Mouse (Mus musculus) forebrain, embryonic 12.5 days (tissue): ENCODE measurements around the gene Mamdc4. TPM values are rescaled to one million over a fixed set of nuclear protein-coding genes. Genes with fewer than 3 reads are reported as not detected.

Experiments
- ATAC-seq: fragments of 200-750 bp; cut with Nextera tagmentation; 2 replicates; pipeline ENCODE4 v1.8.0; 2017; ENCODE audit warnings: moderate TSS enrichment; ENCODE audit not compliant: low FRiP score
- H3K27ac ChIP-seq: fragments of 300-500 bp; sonication (generic); 2 replicates; pipeline ENCODE4 v1.5.1; 2016; ENCODE audit warnings: mild to moderate bottlenecking
- H3K27me3 ChIP-seq: fragments of 300-500 bp; sonication (generic); 2 replicates; pipeline ENCODE4 v1.6.1; 2016; ENCODE audit warnings: mild to moderate bottlenecking
- H3K36me3 ChIP-seq: fragments of 300-500 bp; sonication (generic); replicated peaks from 2 replicates; pipeline ENCODE4 v1.6.1; 2016; ENCODE audit warnings: mild to moderate bottlenecking
- H3K4me1 ChIP-seq: fragments of 300-500 bp; sonication (generic); 2 replicates; pipeline ENCODE4 v1.6.1; 2016
- H3K4me2 ChIP-seq: fragments of 300-500 bp; sonication (generic); 2 replicates; pipeline ENCODE4 v1.6.1; 2016; ENCODE audit warnings: mild to moderate bottlenecking, moderate library complexity
- H3K4me3 ChIP-seq: fragments of 300-500 bp; sonication (generic); replicated peaks from 2 replicates; pipeline ENCODE4 v1.5.1; 2016; ENCODE audit warnings: mild to moderate bottlenecking
- H3K9ac ChIP-seq: fragments of 300-500 bp; sonication (generic); 2 replicates; pipeline ENCODE4 v1.6.1; 2016; ENCODE audit warnings: mild to moderate bottlenecking
- H3K9me3 ChIP-seq: fragments of 300-500 bp; sonication (generic); 2 replicates; pipeline ENCODE4 v1.6.1; 2016
- WGBS: fragments of 180-500 bp; shearing (Covaris S2); methylation state at CpG from one replicate; pipeline ENCODE4 v1.1.7; 2016; 5-methylcytosine and 5-hydroxymethylcytosine counted together
- polyA plus RNA-seq: library from polyadenylated mRNA; unstranded; fragments of >200 nt; fragmentation: Nextera tagmentation; extraction: Ambion mirVana; gene quantifications from 2 replicates; pipeline ENCODE4 v1.2.1, GENCODE M21; 2016

The Mamdc4 gene
- polyA plus RNA-seq, 1 experiment from 2014 or later = 5.2 TPM

DNA sequence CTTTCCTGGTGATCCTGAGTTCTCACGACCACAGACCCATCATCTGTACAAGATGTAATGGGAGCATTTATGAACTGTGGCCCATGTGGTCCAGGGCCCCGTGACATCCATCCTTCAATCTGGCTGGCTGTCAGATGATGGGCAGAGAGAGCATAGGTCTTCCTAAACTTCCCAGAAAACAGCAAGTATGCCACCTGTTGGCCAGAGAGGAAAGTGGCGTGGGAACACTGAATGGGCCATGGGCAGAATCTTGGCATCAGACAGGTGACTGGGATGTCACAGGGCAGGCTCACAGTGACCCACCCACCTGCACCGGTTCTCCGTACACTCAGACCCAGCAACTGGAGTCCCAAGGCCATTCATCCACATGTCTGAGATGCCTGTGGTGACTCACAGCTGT is 23.5 kb downstream of the Mamdc4 start:
- H3K27me3 ChIP-seq = no peaks in the 10 kb centered on the region
- peaks cover 3% of the 10 kb centered on the region for H3K4me1 ChIP-seq
- no peak overlapping the region for H3K4me2 ChIP-seq
- H3K9ac ChIP-seq = no peak overlapping the region
- H3K36me3 ChIP-seq = no peaks in the 10 kb centered on the region
- H3K9me3 ChIP-seq = no peaks in the 10 kb centered on the region
- WGBS = 37% methylated on average over 5 of the region's 5 CpGs
- H3K27ac ChIP-seq = no peak overlapping the region
- ATAC-seq = no peak
- H3K4me3 ChIP-seq = no peak overlapping the region

DNA sequence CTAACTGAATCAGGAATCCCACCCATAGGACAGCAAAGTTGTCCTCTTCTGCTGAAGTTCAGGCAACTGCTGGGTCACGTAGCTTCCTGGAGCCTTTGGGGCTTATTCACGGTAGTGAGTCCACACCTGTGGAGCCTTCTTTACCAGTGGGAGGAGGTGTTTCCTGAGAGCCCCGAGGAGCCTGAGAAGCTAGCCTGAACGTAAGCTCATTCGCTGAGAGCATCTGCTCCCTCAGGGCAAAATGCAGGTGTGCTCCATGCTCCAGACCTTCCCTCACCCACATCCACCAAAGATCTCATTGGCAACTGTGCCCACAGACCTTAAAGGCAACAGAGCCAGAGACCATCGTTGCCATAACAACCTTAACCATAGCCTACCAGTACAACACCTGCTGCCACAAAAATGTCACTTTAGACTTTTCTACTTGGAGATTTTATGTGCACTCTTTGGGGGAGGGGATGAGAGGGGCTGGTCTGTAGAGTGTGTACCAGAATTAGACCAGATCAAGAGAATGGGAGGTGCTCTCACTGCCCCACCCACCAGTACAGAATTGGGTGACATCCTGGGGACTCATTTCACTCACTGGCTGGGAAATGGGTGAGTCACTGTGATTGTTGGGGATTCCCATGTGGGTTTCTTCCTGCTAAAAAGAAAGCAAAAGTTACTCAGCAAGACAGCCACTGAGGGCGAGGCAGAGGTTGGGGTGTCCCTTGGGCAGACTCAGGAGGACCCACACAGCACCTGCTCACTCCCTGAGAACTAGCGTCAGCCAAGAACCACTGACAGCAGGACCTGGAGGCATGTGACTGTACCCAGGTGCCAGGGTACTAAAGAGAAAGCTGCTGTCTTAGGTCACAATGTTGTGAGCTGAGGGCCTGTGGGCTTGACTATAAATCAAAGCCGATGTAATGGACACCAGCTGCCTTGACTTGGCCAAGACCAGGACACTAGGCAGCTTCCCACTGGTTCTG is 25.3 kb downstream of the Mamdc4 start:
- Histone ChIP-seq H3K4me1 (peaks cover 16% of the 10 kb centered on the region), H3K4me3 (no peak overlapping the region), H3K4me2 (no peak overlapping the region), H3K9ac (no peak overlapping the region), H3K36me3 (no peaks in the 10 kb centered on the region), H3K27ac (no peak overlapping the region), H3K9me3 (no peaks in the 10 kb centered on the region), H3K27me3 (no peaks in the 10 kb centered on the region)
- no peak for ATAC-seq
- WGBS = 84% methylated on average over 9 of the region's 9 CpGs

DNA sequence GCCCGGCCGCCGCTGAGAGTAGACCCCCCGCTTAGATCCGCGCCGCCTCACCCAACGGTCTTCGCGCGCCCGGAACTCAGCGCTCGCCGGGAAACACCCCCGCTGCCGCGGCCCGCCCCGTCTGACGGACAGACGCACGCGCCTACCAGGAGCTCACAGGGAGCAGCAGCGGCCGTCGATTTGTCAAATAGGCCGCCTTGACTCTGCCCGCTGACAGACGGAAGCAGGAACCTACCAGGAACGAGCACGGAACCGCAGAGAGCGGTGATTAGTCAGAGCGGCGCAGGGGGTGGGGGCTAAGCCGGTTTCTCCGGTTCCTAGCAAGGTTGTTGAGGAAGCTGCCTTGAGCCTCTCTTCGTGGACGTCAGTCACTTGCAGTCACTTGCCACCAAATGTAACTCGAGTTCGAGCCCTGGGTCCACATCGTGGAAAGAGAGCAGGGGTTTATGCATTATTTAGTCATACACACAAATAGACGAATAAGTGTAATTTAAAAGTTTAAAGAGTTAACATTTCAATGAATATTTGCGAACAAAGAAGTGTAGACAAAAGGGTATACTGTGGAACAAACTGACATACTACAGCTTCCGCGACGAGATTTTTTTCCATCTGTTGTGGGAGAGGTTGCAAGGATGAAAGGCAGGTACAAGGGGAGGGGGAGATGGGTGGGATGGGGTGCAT is 27.7 kb downstream of the Mamdc4 start, which contains the start of gene Traf2:
Gene Traf2 (minus strand): TSS at position 130 of the 681 bp plus-strand sequence.
- Histone ChIP-seq H3K27me3 (no peaks in the 10 kb centered on the region), H3K4me1 (peaks cover 16% of the 10 kb centered on the region), H3K9ac (peak within 1 kb of the TSS; percentile 76), H3K4me2 (peak within 1 kb of the TSS; percentile 79), H3K4me3 (peak within 1 kb of the TSS; percentile 70), H3K27ac (peak within 1 kb of the TSS; percentile 66), H3K36me3 (no peaks in the 10 kb centered on the region; the same call in 1 of the 2 replicates), H3K9me3 (no peaks in the 10 kb centered on the region)
- whole genome bisulfite sequencing = 3% methylated on average over 48 of the region's 48 CpGs
- peak; percentile 99 for ATAC-seq

DNA sequence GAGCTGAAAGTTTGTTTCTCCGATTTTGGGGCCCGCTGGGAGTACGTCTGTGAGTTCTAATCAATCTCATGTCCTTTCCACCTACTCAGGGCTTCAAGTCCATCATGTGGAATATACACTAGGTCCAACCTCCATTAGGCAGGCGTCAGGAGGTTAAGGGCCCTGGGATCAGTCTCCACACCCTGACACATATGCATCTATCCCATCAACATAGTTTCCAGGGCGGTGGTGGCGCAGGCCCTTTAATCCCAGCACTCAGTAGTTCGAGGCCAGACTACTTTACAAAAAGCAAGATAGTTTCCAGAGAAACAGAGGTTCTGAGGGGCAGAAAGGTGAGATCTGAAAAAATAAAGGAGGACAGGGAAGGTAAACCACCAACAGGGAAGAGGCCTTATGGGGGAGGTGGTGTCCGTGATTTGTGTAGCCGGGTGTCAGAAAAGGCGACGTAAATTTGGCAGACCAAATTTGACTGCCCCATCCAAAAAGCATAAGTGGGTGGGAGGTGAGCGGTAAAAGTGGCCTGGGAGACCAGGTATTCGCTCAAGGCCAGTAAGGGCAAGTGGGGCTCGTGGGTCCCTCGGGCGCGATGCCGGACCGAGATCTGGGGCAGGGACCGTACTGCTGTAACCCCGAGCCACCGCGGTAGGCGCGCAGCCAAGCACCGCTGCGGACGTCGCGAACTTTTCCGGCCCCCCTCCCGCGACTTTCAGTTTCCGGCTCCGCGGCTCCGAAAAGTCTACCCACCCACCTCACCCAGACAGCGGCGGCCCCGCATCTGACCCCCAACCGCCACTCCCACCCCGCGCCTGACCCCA is 28.4 kb downstream of the Mamdc4 start:
- H3K4me2 ChIP-seq = peak overlapping the region; percentile 79
- H3K9me3 ChIP-seq = no peaks in the 10 kb centered on the region
- WGBS = 9% methylated on average over 43 of the region's 43 CpGs
- peak overlapping the region; percentile 66 for H3K27ac ChIP-seq
- H3K36me3 ChIP-seq = no peaks in the 10 kb centered on the region; the same call in 1 of the 2 replicates
- ATAC-seq = peak; percentile 70
- H3K4me3 ChIP-seq = peak overlapping the region; percentile 70
- no peaks in the 10 kb centered on the region for H3K27me3 ChIP-seq
- H3K9ac ChIP-seq = peak overlapping the region; percentile 76
- H3K4me1 ChIP-seq = peaks cover 16% of the 10 kb centered on the region

DNA sequence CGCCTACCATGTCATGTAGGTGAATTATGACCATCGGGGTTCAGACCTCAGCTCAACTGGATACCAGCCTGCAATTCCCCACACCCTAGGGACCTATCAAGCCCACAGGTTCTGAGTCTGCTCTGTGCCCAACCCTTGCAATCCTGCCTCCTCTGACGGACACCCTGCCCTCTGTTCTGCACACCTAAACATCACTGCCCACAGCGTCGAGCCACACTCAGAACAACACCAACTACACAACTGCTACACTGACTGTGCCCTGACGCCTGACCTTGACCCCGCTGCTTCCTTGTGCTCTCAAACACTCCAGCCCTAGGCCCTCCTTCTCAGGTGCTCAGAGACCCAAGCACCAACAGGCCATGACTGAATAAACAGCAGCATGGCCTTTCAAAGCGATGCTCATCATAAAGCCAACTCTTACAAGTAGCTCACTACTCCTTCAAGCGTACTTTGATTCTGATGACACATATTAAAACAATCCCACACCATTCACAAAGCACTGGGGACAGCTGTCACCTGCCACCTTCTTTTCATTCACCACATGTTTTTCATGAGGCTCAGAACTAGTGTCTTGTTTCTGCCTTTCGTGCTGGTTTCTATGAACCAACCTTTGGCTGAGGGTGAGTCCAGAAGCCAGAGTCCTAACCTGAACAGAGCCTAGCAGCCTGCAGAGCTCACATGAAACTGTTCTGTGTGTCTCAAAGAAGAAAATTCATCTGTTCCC is 32.8 kb downstream of the Mamdc4 start:
- WGBS = 94% methylated on average over 10 of the region's 10 CpGs
- no peaks in the 10 kb centered on the region for H3K9me3 ChIP-seq
- H3K27me3 ChIP-seq = no peaks in the 10 kb centered on the region
- peaks cover 24% of the 10 kb centered on the region for H3K36me3 ChIP-seq
- no peak overlapping the region for H3K4me3 ChIP-seq
- H3K27ac ChIP-seq = no peak overlapping the region
- no peak overlapping the region for H3K9ac ChIP-seq
- H3K4me1 ChIP-seq = peaks cover 16% of the 10 kb centered on the region
- H3K4me2 ChIP-seq = no peak overlapping the region
- no peak for ATAC-seq

DNA sequence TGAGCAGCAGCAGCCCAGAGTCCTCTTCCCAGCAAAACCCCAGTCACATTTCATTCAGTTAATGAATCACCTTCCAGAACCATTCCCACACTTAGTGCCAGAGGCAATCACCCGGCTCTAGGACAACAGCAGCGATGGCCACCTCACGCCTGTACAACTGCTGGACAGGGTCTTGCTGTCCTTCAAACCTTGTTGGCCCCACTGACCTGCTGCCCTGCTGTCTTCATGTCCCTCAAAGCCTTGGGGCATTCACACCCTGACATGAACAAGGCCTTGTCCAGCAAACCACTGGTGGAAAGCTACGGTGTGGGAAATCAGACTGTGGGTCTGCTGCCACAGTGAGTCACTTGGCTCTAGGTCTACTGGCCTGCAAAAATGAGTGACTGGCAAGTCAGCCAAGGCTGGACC is 34.1 kb downstream of the Mamdc4 start:
- no peak overlapping the region for H3K4me3 ChIP-seq
- H3K27me3 ChIP-seq = no peaks in the 10 kb centered on the region
- no peak overlapping the region for H3K27ac ChIP-seq
- no peak overlapping the region for H3K9ac ChIP-seq
- ATAC-seq = no peak
- no peaks in the 10 kb centered on the region for H3K9me3 ChIP-seq
- peaks cover 6% of the 10 kb centered on the region for H3K4me1 ChIP-seq
- H3K36me3 ChIP-seq = peaks cover 36% of the 10 kb centered on the region
- H3K4me2 ChIP-seq = no peak overlapping the region
- 94% methylated on average over 4 of the region's 4 CpGs for WGBS

DNA sequence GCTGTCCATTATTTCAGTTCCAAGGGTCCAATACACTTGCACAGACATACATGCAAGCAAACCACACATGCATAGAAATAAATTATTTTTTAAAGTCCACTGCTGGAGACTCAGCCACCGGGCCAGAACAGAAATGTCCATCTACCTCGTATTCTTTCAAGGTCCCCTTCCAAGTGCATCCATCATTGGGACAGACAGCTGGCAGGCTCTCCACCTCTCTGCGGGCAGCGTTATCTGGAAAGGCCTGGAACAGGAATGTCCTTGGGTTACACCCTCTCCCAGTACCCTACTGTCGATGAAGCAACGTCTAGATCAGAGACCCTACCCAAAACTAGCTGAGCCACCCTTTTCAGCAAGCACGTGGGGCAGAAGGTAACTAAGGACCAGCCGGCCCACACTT is 38.1 kb downstream of the Mamdc4 start:
- Histone ChIP-seq H3K27ac (no peak overlapping the region), H3K36me3 (peaks cover 68% of the 10 kb centered on the region), H3K9ac (no peak overlapping the region), H3K9me3 (no peaks in the 10 kb centered on the region), H3K4me2 (no peak overlapping the region), H3K4me1 (no peaks in the 10 kb centered on the region), H3K4me3 (no peak overlapping the region), H3K27me3 (no peaks in the 10 kb centered on the region)
- WGBS = 96% methylated on average over 8 of the region's 8 CpGs
- no peak for ATAC-seq

DNA sequence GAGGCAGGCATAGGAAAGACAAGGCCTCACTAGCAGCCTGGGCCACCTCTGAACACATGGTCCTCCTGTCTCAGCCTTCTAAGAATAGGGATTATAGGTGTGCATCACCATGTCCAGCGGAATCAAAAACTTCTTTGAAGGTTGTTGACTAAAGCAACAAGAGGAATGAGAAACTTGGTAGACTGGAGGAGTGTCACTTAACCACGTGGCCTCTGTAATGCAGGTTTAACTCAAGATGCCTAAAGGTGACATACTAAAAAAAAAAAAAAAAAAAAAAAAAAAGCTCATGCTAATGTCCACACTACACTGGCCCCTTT is 39.8 kb downstream of the Mamdc4 start:
- no peak overlapping the region for H3K4me3 ChIP-seq
- peaks cover 83% of the 10 kb centered on the region for H3K36me3 ChIP-seq
- H3K9ac ChIP-seq = no peak overlapping the region
- no peak overlapping the region for H3K27ac ChIP-seq
- H3K9me3 ChIP-seq = no peaks in the 10 kb centered on the region
- H3K4me1 ChIP-seq = no peaks in the 10 kb centered on the region
- ATAC-seq = no peak
- WGBS = 84% methylated on average over 2 of the region's 2 CpGs
- H3K27me3 ChIP-seq = no peaks in the 10 kb centered on the region
- no peak overlapping the region for H3K4me2 ChIP-seq

DNA sequence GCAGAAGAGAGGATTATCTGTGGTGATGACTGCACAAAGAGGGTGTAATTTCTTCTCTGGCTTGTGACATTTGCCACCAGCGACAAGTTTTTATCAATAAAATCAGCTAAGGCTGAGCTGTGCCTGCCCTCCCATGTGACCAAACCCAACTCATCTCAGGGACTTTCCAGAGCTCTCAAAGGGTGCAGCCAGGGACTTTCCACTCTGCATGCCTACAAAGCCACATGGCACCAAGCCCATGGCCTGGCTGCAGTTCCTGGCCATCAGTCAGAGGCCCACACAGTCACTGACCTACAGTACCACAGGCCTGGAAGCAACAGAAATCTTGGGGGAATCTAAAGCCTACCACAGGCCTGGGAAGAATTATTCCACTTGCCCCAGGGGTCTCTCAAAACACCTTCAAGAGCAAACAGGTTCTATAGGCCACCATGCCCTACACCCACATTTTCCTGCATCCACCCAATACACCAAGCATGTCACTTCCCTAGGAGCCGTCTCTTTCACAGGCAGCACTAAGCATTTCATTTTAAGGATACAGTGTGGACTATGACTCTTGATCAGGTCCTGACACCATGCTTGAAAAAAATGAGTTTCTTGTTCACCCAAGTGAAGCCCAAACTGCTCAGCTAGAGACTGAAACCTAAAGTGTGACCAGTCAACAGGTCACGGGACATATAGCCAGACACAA is 40.3 kb downstream of the Mamdc4 start:
- Histone ChIP-seq H3K9me3 (no peaks in the 10 kb centered on the region), H3K36me3 (peaks cover 84% of the 10 kb centered on the region), H3K27me3 (no peaks in the 10 kb centered on the region), H3K27ac (no peak overlapping the region), H3K9ac (no peak overlapping the region), H3K4me2 (no peak overlapping the region), H3K4me1 (no peaks in the 10 kb centered on the region), H3K4me3 (no peak overlapping the region)
- no peak for ATAC-seq
- WGBS = 94% methylated on average over 3 of the region's 3 CpGs

DNA sequence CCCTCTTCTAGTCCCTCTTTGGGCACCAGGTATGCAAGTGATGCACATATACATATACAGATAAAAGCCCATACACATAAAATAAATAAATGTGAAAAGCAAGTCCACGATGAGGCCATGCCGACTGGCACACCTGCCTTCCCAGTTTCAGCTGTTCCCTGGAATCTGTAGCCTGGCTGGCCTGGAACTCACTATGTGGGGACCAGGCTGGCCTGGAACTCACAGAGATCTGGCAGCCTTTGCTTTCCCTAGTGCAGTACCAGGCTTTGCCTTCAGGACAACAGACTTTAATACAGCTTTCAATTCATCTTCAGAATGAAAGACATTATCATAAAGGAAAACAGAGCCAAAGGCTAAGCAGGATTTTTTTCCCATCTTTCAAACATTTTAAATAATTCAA is 40.9 kb downstream of the Mamdc4 start:
- 92% methylated on average over 2 of the region's 2 CpGs for WGBS
- Histone ChIP-seq H3K27ac (no peak overlapping the region), H3K36me3 (peaks cover 87% of the 10 kb centered on the region), H3K4me3 (no peak overlapping the region), H3K9ac (no peak overlapping the region), H3K9me3 (no peaks in the 10 kb centered on the region), H3K4me2 (no peak overlapping the region), H3K27me3 (no peaks in the 10 kb centered on the region), H3K4me1 (no peaks in the 10 kb centered on the region)
- ATAC-seq = no peak

DNA sequence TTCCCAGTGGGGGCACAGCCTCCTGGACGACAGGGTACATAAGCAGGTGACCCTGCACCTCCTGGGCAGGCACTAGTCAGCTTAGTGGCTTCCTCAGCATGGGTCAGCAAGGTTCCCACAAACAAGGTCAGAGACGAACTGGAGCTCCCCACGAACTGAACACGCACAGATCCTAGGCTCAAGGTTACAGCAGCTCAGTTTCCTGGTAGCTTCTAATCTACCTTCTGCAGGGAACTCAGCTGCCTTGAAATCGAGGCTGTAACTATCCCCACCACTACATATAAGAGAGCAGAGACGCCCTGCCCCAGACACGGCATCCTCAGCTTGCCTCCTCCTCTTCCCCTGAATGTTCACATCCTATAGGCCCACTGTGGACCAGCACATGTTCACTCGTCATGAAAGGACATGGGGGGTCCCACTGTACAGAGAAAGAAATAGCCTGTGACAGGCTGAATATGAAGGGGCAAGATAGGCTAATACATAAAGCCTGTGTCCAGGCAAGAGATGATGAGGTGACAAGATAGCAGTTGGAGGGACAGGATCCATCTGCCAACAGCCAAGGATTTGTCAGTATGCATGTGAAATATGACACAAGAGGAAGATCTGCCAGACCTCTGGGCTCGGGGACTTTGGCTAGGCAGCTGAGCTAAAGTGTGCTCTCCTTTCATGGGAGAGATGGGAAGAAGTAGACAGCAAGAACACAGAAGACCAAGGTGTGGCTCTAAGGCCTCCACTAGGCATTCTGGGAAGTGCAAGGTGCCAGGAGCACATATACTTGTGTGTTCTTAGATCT is 47.9 kb downstream of the Mamdc4 start:
- Histone ChIP-seq H3K27ac (no peak overlapping the region), H3K4me1 (no peaks in the 10 kb centered on the region), H3K9ac (no peak overlapping the region), H3K36me3 (peaks cover 92% of the 10 kb centered on the region), H3K4me2 (no peak overlapping the region), H3K9me3 (no peaks in the 10 kb centered on the region), H3K27me3 (no peaks in the 10 kb centered on the region), H3K4me3 (no peak overlapping the region)
- 90% methylated on average over 9 of the region's 9 CpGs for WGBS
- ATAC-seq = no peak
